Mouse (Mus musculus): ENCODE results near the gene Gm3336. TPM values are rescaled to one million over a fixed set of nuclear protein-coding genes. Genes with fewer than 3 reads are reported as not detected.

Gm3336 gene
- polyA plus RNA-seq, 1 experiment from 2014 or later, result not detected

- Histone ChIP-seq H3K4me3 (no peak overlapping the region), H3K9me3 (no peaks in the 10 kb centered on the region; the same call in 1 of the 2 replicates), H3K4me1 (peaks cover 24% of the 10 kb centered on the region), H3K27me3 (ENCODE audit: poor library complexity, severe bottlenecking) (peaks cover 81% of the 10 kb centered on the region), H3K27ac (no peak overlapping the region), H3K36me3 (replicated peaks) (no peaks in the 10 kb centered on the region)
- DNase-seq (ENCODE audit: extremely low spot score, low spot score), result no peak
- 88% methylated on average over 18 of the region's 18 CpGs for WGBS
Measured at GRCm38 (mm10) chr8:70747211-70747890, 29.0 kb downstream of the Gm3336 start.

- H3K27me3 ChIP-seq (ENCODE audit: poor library complexity, severe bottlenecking), result peaks cover 70% of the 10 kb centered on the region
- no peaks in the 10 kb centered on the region; the same call in 1 of the 2 replicates for H3K9me3 ChIP-seq
- H3K4me3 ChIP-seq, result no peak overlapping the region
- no peak for DNase-seq (ENCODE audit: extremely low spot score, low spot score)
- peaks cover 24% of the 10 kb centered on the region for H3K4me1 ChIP-seq
- H3K27ac ChIP-seq, result no peak overlapping the region
- no peaks in the 10 kb centered on the region for H3K36me3 ChIP-seq (replicated peaks)
- WGBS, result 87% methylated on average over 23 of the region's 23 CpGs
Measured at GRCm38 (mm10) chr8:70748246-70749096, 30.1 kb downstream of the Gm3336 start.

- no peak for DNase-seq (ENCODE audit: extremely low spot score, low spot score)
- Histone ChIP-seq H3K9me3 (no peaks in the 10 kb centered on the region; the same call in 1 of the 2 replicates), H3K4me3 (no peak overlapping the region), H3K4me1 (peaks cover 22% of the 10 kb centered on the region), H3K27me3 (ENCODE audit: poor library complexity, severe bottlenecking) (peaks cover 62% of the 10 kb centered on the region), H3K27ac (no peak overlapping the region), H3K36me3 (replicated peaks) (no peaks in the 10 kb centered on the region)
- WGBS, result 82% methylated on average over 19 of the region's 19 CpGs
Measured at GRCm38 (mm10) chr8:70749097-70749674, 30.8 kb downstream of the Gm3336 start.

- H3K4me3 ChIP-seq, result no peak overlapping the region
- WGBS, result 88% methylated on average over 13 of the region's 13 CpGs
Measured at GRCm38 (mm10) chr8:70750128-70750680, 31.9 kb downstream of the Gm3336 start.

GRCm38 (mm10) chr8:70752000-70752764 is 33.8 kb downstream of the Gm3336 start:
- H3K9me3 ChIP-seq, result no peaks in the 10 kb centered on the region
- peaks cover 39% of the 10 kb centered on the region for H3K4me1 ChIP-seq
- DNase-seq (ENCODE audit: extremely low spot score, low spot score), result peak; percentile 58
- H3K27ac ChIP-seq, result no peak overlapping the region
- peaks cover 12% of the 10 kb centered on the region for H3K36me3 ChIP-seq (replicated peaks)
- 32% methylated on average over 11 of the region's 11 CpGs for WGBS
- H3K4me3 ChIP-seq, result 0 out of 2 replicates have a peak overlapping the region, but pooled peaks have one; percentile 0
- H3K27me3 ChIP-seq (ENCODE audit: poor library complexity, severe bottlenecking), result peaks cover 48% of the 10 kb centered on the region

More at GRCm38 (mm10) chr8:70750128-70750680, 31.9 kb downstream of the Gm3336 start:
- H3K9me3 ChIP-seq, result no peaks in the 10 kb centered on the region
- H3K4me1 ChIP-seq, result peaks cover 28% of the 10 kb centered on the region
- H3K27me3 ChIP-seq (ENCODE audit: poor library complexity, severe bottlenecking), result peaks cover 55% of the 10 kb centered on the region
- no peak overlapping the region for H3K27ac ChIP-seq
- H3K36me3 ChIP-seq (replicated peaks), result no peaks in the 10 kb centered on the region
- DNase-seq (ENCODE audit: extremely low spot score, low spot score), result no peak

GRCm38 (mm10) chr8:70753151-70753550 is 34.8 kb downstream of the Gm3336 start:
- H3K27ac ChIP-seq, result peak overlapping the region; percentile 86
- DNase-seq (ENCODE audit: extremely low spot score, low spot score), result no peak
- 37% methylated on average over 21 of the region's 21 CpGs for WGBS

GRCm38 (mm10) chr8:70754043-70754870 is 35.9 kb downstream of the Gm3336 start, which contains the start of gene Rab3a:
Gene Rab3a, plus strand, starts transcription at chr8:70754679.
- peak within 1 kb of the TSS; percentile 86 for H3K27ac ChIP-seq
- peaks cover 28% of the 10 kb centered on the region for H3K27me3 ChIP-seq (ENCODE audit: poor library complexity, severe bottlenecking)
- peak; percentile 95 for DNase-seq (ENCODE audit: extremely low spot score, low spot score)
- WGBS, result 8% methylated on average over 37 of the region's 37 CpGs
- peak within 1 kb of the TSS; percentile 82 for H3K4me3 ChIP-seq
- peaks cover 26% of the 10 kb centered on the region for H3K36me3 ChIP-seq (replicated peaks)
- no peaks in the 10 kb centered on the region for H3K9me3 ChIP-seq
- H3K4me1 ChIP-seq, result peaks cover 46% of the 10 kb centered on the region

More at GRCm38 (mm10) chr8:70753151-70753550, 34.8 kb downstream of the Gm3336 start:
- no peaks in the 10 kb centered on the region for H3K9me3 ChIP-seq
- H3K4me3 ChIP-seq, result peak overlapping the region; percentile 3; the same call in 1 of the 2 replicates
- peaks cover 38% of the 10 kb centered on the region for H3K27me3 ChIP-seq (ENCODE audit: poor library complexity, severe bottlenecking)
- H3K36me3 ChIP-seq (replicated peaks), result peaks cover 22% of the 10 kb centered on the region
- H3K4me1 ChIP-seq, result peaks cover 39% of the 10 kb centered on the region

GRCm38 (mm10) chr8:70754871-70755660 is 36.7 kb downstream of the Gm3336 start:
- peaks cover 26% of the 10 kb centered on the region for H3K36me3 ChIP-seq (replicated peaks)
- peaks cover 54% of the 10 kb centered on the region for H3K4me1 ChIP-seq
- DNase-seq (ENCODE audit: extremely low spot score, low spot score), result no peak
- no peaks in the 10 kb centered on the region for H3K9me3 ChIP-seq
- H3K4me3 ChIP-seq, result peak overlapping the region; percentile 82
- peaks cover 23% of the 10 kb centered on the region for H3K27me3 ChIP-seq (ENCODE audit: poor library complexity, severe bottlenecking)
- 22% methylated on average over 50 of the region's 50 CpGs for WGBS
- peak overlapping the region; percentile 86 for H3K27ac ChIP-seq

- Histone ChIP-seq H3K9me3 (no peaks in the 10 kb centered on the region), H3K36me3 (replicated peaks) (peaks cover 26% of the 10 kb centered on the region), H3K27me3 (ENCODE audit: poor library complexity, severe bottlenecking) (peaks cover 19% of the 10 kb centered on the region), H3K4me3 (peak overlapping the region; percentile 82), H3K4me1 (peaks cover 62% of the 10 kb centered on the region), H3K27ac (no peak overlapping the region)
- WGBS, result 87% methylated on average over 24 of the region's 24 CpGs
- no peak for DNase-seq (ENCODE audit: extremely low spot score, low spot score)
Measured at GRCm38 (mm10) chr8:70755661-70756475, 37.5 kb downstream of the Gm3336 start.

GRCm38 (mm10) chr8:70756476-70757040 is 38.2 kb downstream of the Gm3336 start:
- 87% methylated on average over 6 of the region's 6 CpGs for WGBS
- DNase-seq (ENCODE audit: extremely low spot score, low spot score), result no peak
- Histone ChIP-seq H3K9me3 (no peaks in the 10 kb centered on the region), H3K27me3 (ENCODE audit: poor library complexity, severe bottlenecking) (peaks cover 19% of the 10 kb centered on the region), H3K36me3 (replicated peaks) (peaks cover 26% of the 10 kb centered on the region), H3K4me3 (no peak overlapping the region), H3K4me1 (peaks cover 68% of the 10 kb centered on the region), H3K27ac (no peak overlapping the region)
